Mouse (Mus musculus) spleen, adult 2 months (tissue): ENCODE measurements at regions not wholly inside any gene's neighbourhood (a gene's known extent, or its start where the extent isn't known, plus 50 kb on each side); places are given as distances from the start of the nearest gene placed in this dataset.

Source experiments
- CTCF ChIP-seq: fragments of 200-500 bp; IDR thresholded peaks from 2 replicates; pipeline ENCODE4 v1.5.1; 2011; ENCODE audit warnings: mild to moderate bottlenecking, inconsistent platforms; ENCODE audit not compliant: insufficient read depth, insufficient read length, insufficient replicate concordance; ENCODE audit errors: extremely low read depth
- POLR2A ChIP-seq: fragments of 200-500 bp; IDR thresholded peaks from 2 replicates; pipeline ENCODE4 v1.6.1; 2011; ENCODE audit warnings: low read depth, low read length, inconsistent platforms

DNA sequence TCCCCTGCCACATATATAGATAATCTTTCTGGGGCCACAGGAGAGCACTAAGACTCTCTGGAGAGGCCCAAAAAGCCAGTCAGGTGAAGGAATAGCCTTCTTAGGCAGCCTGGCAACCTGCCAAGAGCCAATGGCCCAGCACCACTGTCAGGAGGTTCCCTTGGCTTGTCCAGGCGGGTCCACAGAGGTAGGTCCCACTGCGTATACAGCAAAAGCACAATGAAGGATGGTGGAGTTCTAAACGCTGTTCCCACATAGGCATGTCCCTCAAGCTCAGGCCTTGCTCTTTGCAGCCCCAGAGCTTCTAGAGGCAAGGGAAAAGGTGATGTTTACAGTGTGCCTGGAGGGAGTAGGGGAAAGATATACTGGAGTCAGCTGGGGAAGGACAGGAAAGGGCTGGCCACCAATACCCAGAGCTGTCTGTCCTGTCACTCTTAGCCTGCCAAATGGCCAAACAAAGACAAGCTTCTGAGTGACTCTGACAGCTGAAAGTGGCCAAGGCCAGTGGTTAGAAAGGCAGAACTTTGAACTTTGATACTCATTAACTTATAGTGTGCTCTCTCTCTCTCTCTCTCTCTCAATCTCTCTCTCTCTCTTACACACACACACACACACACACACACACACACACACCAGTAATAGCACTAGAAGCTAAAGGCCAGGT, 235.4 kb downstream of the Bcor start:
- TF ChIP-seq POLR2A, result no peak
- TF ChIP-seq CTCF, result no peak
